ENCODE assay signal across 8 mouse cellular contexts in the genomic region with DNA sequence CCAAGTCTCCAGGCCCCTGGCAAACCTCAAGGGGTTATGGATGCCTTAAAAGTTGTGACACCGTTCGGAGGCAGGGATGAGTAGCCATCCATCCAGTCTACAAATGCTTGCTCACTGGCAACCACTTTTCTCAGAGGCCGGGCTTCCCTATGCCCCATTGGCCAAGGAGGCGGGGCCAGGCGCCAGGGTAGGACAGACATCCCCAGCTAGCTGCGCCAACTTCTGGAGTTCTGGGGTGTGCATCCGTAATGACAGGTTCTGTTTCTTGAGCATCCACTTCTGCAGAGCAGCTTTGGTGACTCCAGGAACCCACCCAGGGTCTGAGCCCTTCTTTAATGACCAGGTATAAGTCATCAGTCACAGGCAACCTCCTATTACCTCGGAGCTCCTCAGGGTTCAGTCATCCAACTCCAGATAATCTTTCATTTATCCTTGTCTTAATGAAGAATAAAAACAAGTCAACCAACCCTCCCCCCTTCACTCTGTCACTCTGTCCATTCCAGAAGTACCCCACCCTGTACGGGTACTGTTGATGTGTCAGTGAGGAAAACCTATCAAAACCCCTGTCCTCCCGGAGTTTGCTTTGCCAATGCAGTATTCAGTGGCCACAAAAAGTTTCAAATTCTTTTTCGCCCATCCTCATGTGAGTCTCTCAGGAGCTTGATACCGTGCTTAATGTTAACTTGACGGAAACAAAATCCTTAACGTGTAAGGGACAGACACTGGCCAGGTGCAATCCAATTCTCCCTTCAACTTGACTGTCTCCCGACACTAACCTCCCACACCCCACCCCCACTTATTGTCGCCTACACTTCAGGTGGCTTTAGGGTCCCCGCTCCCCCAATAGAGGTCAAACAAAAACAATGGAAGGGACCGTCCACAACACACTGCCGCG. TPM values are rescaled to one million over a fixed set of nuclear protein-coding genes. Genes with fewer than 3 reads are reported as not detected.
DNase-seq lines count a peak whose midpoint lies in the region; ATAC-seq and TF ChIP-seq lines count a peak whose summit lies in the region.

No protein-coding gene starts in this region.

- H3K9me3 ChIP-seq in limb, embryonic 11.5 days (ENCODE audit: control insufficient read depth, low read length): no peaks in the 10 kb centered on the region

- H3K4me2 ChIP-seq in limb, embryonic 11.5 days (ENCODE audit: low read depth, severe bottlenecking): peak overlapping the region; percentile 99
- H3K4me2 ChIP-seq in myocyte (ENCODE audit: low read depth): peak overlapping the region; percentile 74

- H3K27me3 ChIP-seq in testis, adult 2 months (ENCODE audit: control insufficient read depth, insufficient read depth, low read length): peaks cover 10% of the 10 kb centered on the region
- H3K27me3 ChIP-seq in limb, embryonic 11.5 days (ENCODE audit: control insufficient read depth, insufficient read depth, low read length): peaks cover 26% of the 10 kb centered on the region
- H3K27me3 ChIP-seq in myocyte (ENCODE audit: control insufficient read depth, insufficient read depth, insufficient read length): peaks cover 32% of the 10 kb centered on the region

- peak overlapping the region; percentile 16 for H3ac ChIP-seq in myocyte (ENCODE audit: control insufficient read depth, insufficient read length)

- peak overlapping the region; percentile 67 for H3K9ac ChIP-seq in limb, embryonic 11.5 days (ENCODE audit: low read length)

- no peak for TF ChIP-seq POLR2A in testis, adult 2 months (IDR thresholded peaks at IDR 0.05; ENCODE audit: control insufficient read depth, low read depth, low read length)
- no peak for TF ChIP-seq POLR2A in embryonic fibroblast, embryonic 13.5 days (IDR thresholded peaks at IDR 0.05; ENCODE audit: low read depth, low read length)
- no peak for TF ChIP-seq POLR2A in myocyte (IDR thresholded peaks at IDR 0.05; ENCODE audit: insufficient read length, low read depth)

- intact Hi-C loops in heart, postnatal 36 days (cut with DNase I): loop anchor here (2.0 to 10.0 kb wide), 3 partner anchors 57 to 245 kb away; no protein-coding TSS in a partner anchor

- H3K4me3 ChIP-seq in testis, adult 2 months (ENCODE audit: control insufficient read depth, low read depth, low read length): peak overlapping the region; percentile 78
- H3K4me3 ChIP-seq in embryonic fibroblast, embryonic 13.5 days (ENCODE audit: insufficient read depth, low read length): peak overlapping the region; percentile 37
- peak overlapping the region; percentile 50 for H3K4me3 ChIP-seq in limb, embryonic 11.5 days (ENCODE audit: low read depth, low read length)
- no peak overlapping the region for H3K4me3 ChIP-seq in myocyte

- no peak overlapping the region for H3K27ac ChIP-seq in testis, adult 2 months (ENCODE audit: control insufficient read depth, insufficient read depth, low read depth, low read length)
- H3K27ac ChIP-seq in embryonic fibroblast, embryonic 13.5 days (ENCODE audit: insufficient read depth, low read length): no peak overlapping the region
- H3K27ac ChIP-seq in limb, embryonic 11.5 days (replicated peaks; ENCODE audit: low read depth, low read length): no peak overlapping the region

- peaks cover 8% of the 10 kb centered on the region for H3K4me1 ChIP-seq in testis, adult 2 months (ENCODE audit: control insufficient read depth, insufficient read depth, low read length)
- no peaks in the 10 kb centered on the region for H3K4me1 ChIP-seq in embryonic fibroblast, embryonic 13.5 days (ENCODE audit: control insufficient read depth, insufficient read depth, low read length)
- H3K4me1 ChIP-seq in limb, embryonic 11.5 days (ENCODE audit: control insufficient read depth, insufficient read depth, low read length): no peaks in the 10 kb centered on the region

- H3K36me3 ChIP-seq in testis, adult 2 months (ENCODE audit: control insufficient read depth, insufficient read depth, low read length): no peaks in the 10 kb centered on the region
- H3K36me3 ChIP-seq in limb, embryonic 11.5 days (ENCODE audit: control insufficient read depth, insufficient read depth, low read length): no peaks in the 10 kb centered on the region
- H3K36me3 ChIP-seq in myocyte (ENCODE audit: control insufficient read depth, insufficient read depth): no peaks in the 10 kb centered on the region

- H3K79me2 ChIP-seq in myocyte (ENCODE audit: control insufficient read depth, insufficient read depth): no peaks in the 10 kb centered on the region

- no peak for TF ChIP-seq CTCF in testis, adult 2 months (IDR thresholded peaks at IDR 0.05; ENCODE audit: control insufficient read depth, insufficient read depth, insufficient replicate concordance, low read depth, low read length)
- no peak for TF ChIP-seq CTCF in embryonic fibroblast, embryonic 13.5 days (IDR thresholded peaks at IDR 0.05; ENCODE audit: borderline replicate concordance, insufficient read depth, low read length)

- 0 out of 2 replicates have a peak, but pooled peaks have one; percentile 41 for ATAC-seq in limb, embryonic 11.5 days (ENCODE audit: insufficient number of reproducible peaks, low FRiP score, low TSS enrichment, low read depth)

- no peak for DNase-seq in testis, postnatal 14 days (ENCODE audit: low spot score)
- peak; percentile 55 to 58 for DNase-seq in heart, postnatal 36 days
- DNase-seq in limb, embryonic 11.5 days (ENCODE audit: low spot score): peak; percentile 26
- DNase-seq in frontal cortex, postnatal 14 days (ENCODE audit: low spot score in 2 of 2): no peak
- DNase-seq in ovary, postnatal 14 days (ENCODE audit: low spot score): no peak

- 19% methylated on average over 20 of the region's 20 CpGs for WGBS in limb, embryonic 11.5 days

TF ChIP-seq in myocyte, 11 proteins besides CTCF, POLR2A, EP300 and RAD21:
- TF ChIP-seq REST (IDR thresholded peaks at IDR 0.05; ENCODE audit: insufficient read depth, insufficient read length) (no peak), POLR2AphosphoS2 (IDR thresholded peaks at IDR 0.05; ENCODE audit: insufficient read length, low read depth) (no peak), MYOG (IDR thresholded peaks at IDR 0.05; ENCODE audit: control insufficient read depth in 1 of 3, insufficient read depth in 1 of 3, insufficient read length in 2 of 3, low read depth in 2 of 3) (no peak), TCF3 (IDR thresholded peaks at IDR 0.05; ENCODE audit: insufficient read length, low read depth) (no peak), TCF12 (IDR thresholded peaks at IDR 0.05; ENCODE audit: insufficient read depth, poor library complexity, severe bottlenecking) (no peak), CEBPB (IDR thresholded peaks at IDR 0.05; ENCODE audit: insufficient read depth, poor library complexity, severe bottlenecking) (no peak), E2F4 (IDR thresholded peaks at IDR 0.05; ENCODE audit: insufficient read depth) (no peak)

RNA-seq across cellular contexts. Expression of gene Fam189a2, which starts 1.0 kb away (rescaled TPM):
- polyA plus RNA-seq in testis, adult 2 months (2012; rRNA removed): 20.8 and 24.5 TPM in 2 replicates
- 0.18 and 0.35 TPM in 2 replicates for polyA plus RNA-seq in embryonic fibroblast, embryonic 13.5 days (2011; ENCODE audit: insufficient read length, low read depth, missing spikeins)
- total RNA-seq in heart, postnatal 36 days (2021): 10 to 100 TPM; 55.8 to 62.4 TPM
- polyA plus RNA-seq in limb, embryonic 11.5 days (2014; fragmentation: Nextera tagmentation; extraction: Ambion mirVana): 0.27 and 0.50 TPM in 2 replicates
- polyA plus RNA-seq in myocyte (2012; fragmentation: generic; extraction: Trizol): 1.9 TPM

Comparison
In these comparisons a context has a peak if more than half of its experiments do, and no peak if none do; other contexts are left out.
1. DNase-seq: peak in heart, postnatal 36 days (2 of 2) and limb, embryonic 11.5 days (single experiment); none in testis, postnatal 14 days (single experiment), frontal cortex, postnatal 14 days (0 of 2) and ovary, postnatal 14 days (single experiment).